Mouse (Mus musculus): ENCODE measurements around the gene B3gat2. TPM values are rescaled to one million over a fixed set of nuclear protein-coding genes. Genes with fewer than 3 reads are reported as not detected.

The B3gat2 gene
- polyA plus RNA-seq, 1 experiment from 2014 or later, result 1.0 TPM

GRCm38 (mm10) chr1:23884914-23885313 is 123.4 kb downstream of the B3gat2 start:
- 92% methylated on average over 7 of the region's 7 CpGs for WGBS
- Histone ChIP-seq H3K36me3 (no peaks in the 10 kb centered on the region), H3K4me3 (no peak overlapping the region), H3K9me3 (no peaks in the 10 kb centered on the region), H3K27ac (no peak overlapping the region), H3K4me2 (replicated peaks) (no peak overlapping the region), H3K27me3 (no peaks in the 10 kb centered on the region), H3K9ac (no peak overlapping the region), H3K4me1 (no peaks in the 10 kb centered on the region)
- ATAC-seq (ENCODE audit: insufficient number of reproducible peaks, insufficient read depth, low FRiP score, low TSS enrichment), result no peak

DNA sequence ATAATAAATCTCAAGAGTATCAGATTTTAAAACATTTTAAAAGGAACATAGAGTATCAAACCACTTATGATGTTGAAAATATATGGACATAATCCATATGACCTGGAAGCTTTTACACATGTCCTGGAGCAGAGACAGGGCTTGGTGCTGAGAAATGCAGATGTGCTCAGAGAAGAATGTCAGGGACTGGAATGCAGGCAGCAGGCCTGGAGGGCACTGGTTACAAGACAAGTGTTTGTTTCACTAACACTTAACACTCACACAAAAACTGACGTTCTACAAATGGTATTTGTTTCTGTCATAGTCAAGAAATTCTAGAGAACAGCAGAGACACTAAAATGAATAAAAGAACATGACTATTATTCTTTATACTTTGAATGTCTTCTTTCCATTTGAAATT is 130.5 kb downstream of the B3gat2 start:
- no peaks in the 10 kb centered on the region for H3K4me1 ChIP-seq
- no peak overlapping the region for H3K27ac ChIP-seq
- no peaks in the 10 kb centered on the region for H3K9me3 ChIP-seq
- no peak overlapping the region for H3K4me3 ChIP-seq
- H3K9ac ChIP-seq, result no peak overlapping the region
- ATAC-seq (ENCODE audit: insufficient number of reproducible peaks, insufficient read depth, low FRiP score, low TSS enrichment), result no peak
- WGBS, result 14% methylated on average over 1 of the region's 1 CpGs
- no peak overlapping the region for H3K4me2 ChIP-seq (replicated peaks)
- no peaks in the 10 kb centered on the region for H3K36me3 ChIP-seq
- H3K27me3 ChIP-seq, result no peaks in the 10 kb centered on the region

Other genes with a start within 250 kb of the B3gat2 start
- 47.9 and 52.0 TPM in 2 replicates for gene Smap1, start 160.6 kb downstream of the B3gat2 start, polyA plus RNA-seq (2016; fragmentation: Nextera tagmentation; extraction: Ambion mirVana)
- 105 TPM in 2 replicates for gene Sdhaf4, start 243.9 kb downstream of the B3gat2 start, polyA plus RNA-seq (2016; fragmentation: Nextera tagmentation; extraction: Ambion mirVana)